Comparison of ENCODE assay signal across 9 mouse cellular contexts in genomic region chr11:7161502-7162174, GRCm38 (mm10). TPM values are rescaled to one million over a fixed set of nuclear protein-coding genes. Genes with fewer than 3 reads are reported as not detected.
DNase-seq lines count a peak whose midpoint lies in the region; ATAC-seq and TF ChIP-seq lines count a peak whose summit lies in the region.
"Had no signal": no experiment of that assay in that cellular context is flagged by ENCODE, and none has a peak within 500 bp of the region (broad histone marks: within the 10 kb centered on the region; RNA-seq: fewer than 3 reads in every experiment).

No protein-coding gene starts in this region.

- H3K27me3 ChIP-seq in forebrain, embryonic 15.5 days, result no peaks in the 10 kb centered on the region

- 0 out of 2 replicates have a peak, but pooled peaks cover 6% of the 10 kb centered on the region for H3K4me1 ChIP-seq in forebrain, embryonic 15.5 days

- no peaks in the 10 kb centered on the region for H3K9me3 ChIP-seq in forebrain, embryonic 15.5 days

- WGBS in forebrain, embryonic 15.5 days, result 76% methylated on average over 8 of the region's 8 CpGs

- TF ChIP-seq CTCF in left cerebral cortex, adult 2 months (IDR thresholded peaks at IDR 0.05), result peak; percentile 81

- intact Hi-C loops in left cerebral cortex, adult 2 months (cut with DNase I), result loop anchor here (2.0 kb wide), 1 partner anchor 507 kb away; no protein-coding TSS in a partner anchor

- ATAC-seq in activated CD4-positive, CD25-positive, alpha-beta regulatory T cell, adult 4 months, result peak; percentile 66
- peak; percentile 44 for ATAC-seq in forebrain, embryonic 15.5 days (replicated peaks)
- ATAC-seq in megakaryocyte, adult 5-6 weeks (ENCODE audit: poor library complexity, severe bottlenecking), result no peak

- H3K27ac ChIP-seq in left cerebral cortex, adult 2 months, result no peak overlapping the region
- H3K27ac ChIP-seq in forebrain, embryonic 15.5 days (replicated peaks), result no peak overlapping the region

- 0 out of 2 replicates have a peak, but pooled peaks cover 2% of the 10 kb centered on the region for H3K36me3 ChIP-seq in forebrain, embryonic 15.5 days

- no peak for DNase-seq in left cerebral cortex, adult 2 months (ENCODE audit: extremely low spot score in 1 of 2, low spot score in 2 of 2)
- DNase-seq in left cerebral cortex, adult 8-10 months (ENCODE audit: low spot score in 2 of 2), result no peak
- peak; percentile 25 to 48 for DNase-seq in kidney, postnatal 4 days
- peak; percentile 72 for DNase-seq in naive thymus-derived CD4-positive, alpha-beta T cell, adult 2 months (ENCODE audit: low read depth)
- DNase-seq in urinary bladder, adult 18-20 months (ENCODE audit: low spot score in 2 of 2), result no peak

- H3K4me2 ChIP-seq in forebrain, embryonic 15.5 days (replicated peaks), result no peak overlapping the region

- H3K9ac ChIP-seq in forebrain, embryonic 15.5 days (replicated peaks), result no peak overlapping the region

- no peak overlapping the region for H3K4me3 ChIP-seq in left cerebral cortex, adult 2 months
- H3K4me3 ChIP-seq in forebrain, embryonic 15.5 days, result no peak overlapping the region
- H3K4me3 ChIP-seq: erythroblast, embryonic 14.5 days had no signal

RNA-seq across cellular contexts. Expression of gene Gm11985, which starts 26.7 kb away (rescaled TPM):
- total RNA-seq in left cerebral cortex, adult 2 months (2021), result not detected
- total RNA-seq in left cerebral cortex, adult 8-10 months (2022), result not detected
- not detected for polyA plus RNA-seq in activated CD4-positive, CD25-positive, alpha-beta regulatory T cell, adult 4 months (2017; shearing (Covaris generic))
- polyA plus RNA-seq in forebrain, embryonic 15.5 days (2015; fragmentation: Nextera tagmentation; extraction: Ambion mirVana), result not detected in 2 replicates
- not detected in 2 replicates for total RNA-seq in megakaryocyte, adult 5-6 weeks (2015)
- total RNA-seq in megakaryocyte, adult 5-6 weeks (2017), result not detected in 2 replicates
- polyA plus RNA-seq: erythroblast, embryonic 14.5 days had no signal

RNA-seq across cellular contexts. Expression of gene Igfbp1, which starts 35.9 kb away (rescaled TPM):
- not detected for total RNA-seq in left cerebral cortex, adult 2 months (2021)
- total RNA-seq in left cerebral cortex, adult 8-10 months (2022), result not detected
- polyA plus RNA-seq in activated CD4-positive, CD25-positive, alpha-beta regulatory T cell, adult 4 months (2017; shearing (Covaris generic)), result not detected
- 0.14 TPM in 1 of 2 replicates, not detected in the other for polyA plus RNA-seq in forebrain, embryonic 15.5 days (2015; fragmentation: Nextera tagmentation; extraction: Ambion mirVana)
- total RNA-seq in megakaryocyte, adult 5-6 weeks (2015), result not detected in 2 replicates
- not detected in 2 replicates for total RNA-seq in megakaryocyte, adult 5-6 weeks (2017)

RNA-seq across cellular contexts. Expression of gene Igfbp3, which starts 52.1 kb away (rescaled TPM):
- total RNA-seq in left cerebral cortex, adult 2 months (2021), result 1 to 10 TPM; 7.2 to 9.0 TPM
- 1 to 10 TPM; 6.5 to 7.4 (median 6.7) TPM for total RNA-seq in left cerebral cortex, adult 8-10 months (2022)
- not detected for polyA plus RNA-seq in activated CD4-positive, CD25-positive, alpha-beta regulatory T cell, adult 4 months (2017; shearing (Covaris generic))
- 34.7 and 40.3 TPM in 2 replicates for polyA plus RNA-seq in forebrain, embryonic 15.5 days (2015; fragmentation: Nextera tagmentation; extraction: Ambion mirVana)
- 0.09 TPM in 1 of 2 replicates, not detected in the other for total RNA-seq in megakaryocyte, adult 5-6 weeks (2015)
- 0.07 and 0.24 TPM in 2 replicates for total RNA-seq in megakaryocyte, adult 5-6 weeks (2017)

Comparison
In these comparisons a context has a peak if more than half of its experiments do, and no peak if none do; other contexts are left out.
1. DNase-seq: peak in kidney, postnatal 4 days (2 of 2) and naive thymus-derived CD4-positive, alpha-beta T cell, adult 2 months (single experiment); none in left cerebral cortex, adult 2 months (0 of 2), left cerebral cortex, adult 8-10 months (0 of 2) and urinary bladder, adult 18-20 months (0 of 2).
2. RNA of gene Igfbp3, which starts 52.1 kb away (total RNA-seq): 7.2 to 9.0 TPM in left cerebral cortex, adult 2 months and 6.5 to 7.4 TPM in left cerebral cortex, adult 8-10 months; 0.07 to 0.24 TPM in megakaryocyte, adult 5-6 weeks; every median in the first group is over 4 times any median in the second.